Mouse (Mus musculus) adrenal gland, adult 18-20 months (tissue): ENCODE data around the gene Sys1. TPM values are rescaled to one million over a fixed set of nuclear protein-coding genes. Genes with fewer than 3 reads are reported as not detected.

Source experiments
- DNase-seq, 2 experiments: peaks; one replicate each; pipeline ENCODE4 v3.0.0; 2021 to 2022; ENCODE audit warnings: low spot score in 2 of 2
- total RNA-seq, 2 experiments: library from RNA; stranded (reverse); gene quantifications; 1 replicate in 1 of 2; 2 replicates in 1 of 2; pipeline ENCODE4 v1.2.3; 2021

Gene Sys1
- total RNA-seq, 2 experiments from 2014 or later, result 28.7 to 33.3 TPM

DNA sequence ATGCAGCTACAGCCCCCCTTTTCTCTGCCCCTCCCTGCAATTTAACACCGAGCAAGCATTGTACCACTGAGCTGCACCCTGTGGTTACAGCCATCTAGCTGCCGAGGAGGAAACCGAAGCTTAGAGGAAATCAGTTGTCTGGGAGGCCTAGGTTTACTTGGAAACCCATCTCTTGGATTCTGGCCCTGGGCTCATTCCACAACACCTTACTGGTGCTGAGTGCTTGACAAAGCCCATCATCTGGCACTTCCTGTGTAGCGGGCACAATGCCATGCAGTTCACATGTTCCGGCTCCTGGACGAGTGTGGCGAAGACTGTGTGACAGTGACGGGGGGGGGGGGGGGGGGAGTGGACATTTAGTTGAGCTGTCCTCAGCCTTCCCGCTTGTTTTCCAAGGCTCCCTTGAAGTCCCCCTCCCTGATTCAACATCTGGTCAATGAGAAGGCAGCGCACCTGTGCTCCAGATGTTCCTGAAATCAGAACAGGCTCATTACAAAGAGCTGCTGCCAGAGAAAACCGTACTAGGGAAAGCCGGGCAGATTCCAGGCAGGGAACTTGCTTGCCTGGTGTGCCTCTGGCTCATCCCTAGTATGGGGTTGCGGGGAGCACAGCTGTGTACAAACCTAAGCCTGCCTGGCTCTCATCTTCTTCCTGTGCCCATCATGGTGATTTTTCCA lies 4.6 kb upstream of the Sys1 start:
- DNase-seq, result no peak

- DNase-seq, result no peak
Observed at GRCm38 (mm10) chr2:164453047-164453757, 3.6 kb upstream of the Sys1 start.

- no peak for DNase-seq
Observed at GRCm38 (mm10) chr2:164453887-164454500, 2.8 kb upstream of the Sys1 start.

- DNase-seq, result peak in 1 of 2 experiments; percentile 70
Observed at GRCm38 (mm10) chr2:164454846-164455245, 1.9 kb upstream of the Sys1 start.

GRCm38 (mm10) chr2:164455421-164456190 lies 1.2 kb upstream of the Sys1 start:
- peak in 1 of 2 experiments; percentile 58 for DNase-seq

- DNase-seq, result no peak
Observed at GRCm38 (mm10) chr2:164456413-164456812, 351 bp upstream of the Sys1 start.

DNA sequence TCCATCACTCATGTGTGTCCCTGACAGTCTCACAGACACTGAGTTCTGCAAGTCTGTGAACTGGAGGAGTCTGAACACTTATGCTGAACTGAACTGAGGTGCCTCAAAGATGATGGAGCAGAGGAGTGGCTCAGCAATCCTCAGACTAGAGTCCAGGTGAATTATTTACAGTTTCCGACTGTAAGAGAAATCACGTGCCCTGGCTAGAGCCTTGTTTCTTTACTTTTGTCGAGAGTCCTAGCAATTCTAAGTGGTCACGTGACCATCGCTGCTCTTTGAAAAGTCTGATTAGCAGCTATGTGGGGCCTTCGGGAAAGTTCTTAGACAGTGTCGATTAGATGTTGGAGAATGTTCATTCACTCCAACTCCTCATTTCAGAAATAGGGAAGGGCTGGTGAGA lies 1.2 kb downstream of the Sys1 start:
- no peak for DNase-seq

- no peak for DNase-seq
Observed at GRCm38 (mm10) chr2:164458535-164458934, 1.8 kb downstream of the Sys1 start.

- DNase-seq, result peak; percentile 86 to 91
Observed at GRCm38 (mm10) chr2:164460745-164461551, 4.2 kb downstream of the Sys1 start, which contains the start of gene Gm20458. Gene Gm20458, plus strand, starts transcription at chr2:164460967.

DNA sequence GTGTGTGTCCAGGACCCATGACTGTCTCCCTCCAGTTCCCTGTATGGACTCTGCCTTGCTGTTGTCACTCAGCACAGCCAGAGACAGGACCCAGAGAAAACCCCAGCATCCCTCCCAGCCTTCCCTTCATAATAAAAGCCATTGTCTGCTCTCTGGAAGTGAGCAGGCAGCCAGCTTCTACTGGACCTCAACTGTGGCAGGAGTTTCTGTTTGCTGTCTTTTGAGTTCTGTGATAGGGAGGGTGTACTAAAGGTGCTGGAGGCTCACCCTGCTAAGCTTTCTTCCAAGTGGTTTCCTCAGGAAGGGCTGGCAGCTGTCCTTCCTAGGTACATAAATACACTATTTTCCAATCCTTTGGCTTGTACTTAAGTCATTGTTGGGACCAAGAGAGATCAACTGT lies 8.4 kb downstream of the Sys1 start:
- DNase-seq, result no peak

DNA sequence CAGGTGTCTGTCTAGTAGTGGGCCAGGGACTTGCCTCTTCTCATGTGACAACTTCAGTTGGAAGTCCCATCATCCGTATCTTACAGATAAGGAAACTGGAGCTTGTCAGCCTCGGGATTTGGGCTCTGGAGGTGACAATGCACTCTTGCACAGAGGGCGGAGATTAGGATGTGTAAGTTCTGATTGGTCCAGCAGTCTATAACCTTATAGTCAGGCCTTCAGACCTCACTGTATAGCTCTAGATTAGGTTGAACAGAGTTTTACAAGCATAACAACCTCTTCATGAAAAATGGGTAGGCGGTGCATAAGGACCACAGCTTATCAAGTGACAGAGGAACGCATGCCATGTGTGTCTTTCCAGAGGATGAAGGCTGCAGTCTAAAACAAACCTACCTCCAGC lies 10.0 kb downstream of the Sys1 start:
- DNase-seq, result no peak

DNA sequence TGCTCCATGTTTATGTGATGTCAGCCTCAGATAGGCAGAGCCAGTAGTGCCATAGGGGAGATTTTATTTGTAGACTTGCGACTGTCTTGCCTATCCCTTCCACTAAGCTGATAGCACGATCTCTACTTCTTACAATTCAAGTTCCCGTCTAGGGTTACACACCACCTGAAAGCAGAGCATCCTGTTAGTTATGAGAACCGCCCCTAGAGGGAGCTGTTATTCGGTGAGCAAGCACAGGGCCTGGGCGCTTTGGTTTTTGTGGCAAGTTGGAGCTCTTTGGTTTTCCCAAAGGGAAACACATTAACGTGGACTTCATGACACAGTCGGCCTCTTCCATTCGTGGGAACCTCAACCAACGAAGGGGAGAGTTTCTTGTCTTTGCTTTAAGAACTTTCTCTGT lies 13.5 kb downstream of the Sys1 start:
- DNase-seq, result peak in 1 of 2 experiments; percentile 50

- DNase-seq, result no peak
Observed at GRCm38 (mm10) chr2:164473624-164474023, 16.9 kb downstream of the Sys1 start, which contains the start of gene Trp53tg5. Gene Trp53tg5, minus strand, starts transcription at chr2:164473724.

- DNase-seq, result peak in 1 of 2 experiments; percentile 49
Observed at GRCm38 (mm10) chr2:164485681-164486257, 29.0 kb downstream of the Sys1 start, which contains the start of gene Dbndd2. Gene Dbndd2, plus strand, starts transcription at chr2:164486106.

GRCm38 (mm10) chr2:164486258-164487114 lies 29.7 kb downstream of the Sys1 start:
- peak; percentile 52 to 73 for DNase-seq

DNA sequence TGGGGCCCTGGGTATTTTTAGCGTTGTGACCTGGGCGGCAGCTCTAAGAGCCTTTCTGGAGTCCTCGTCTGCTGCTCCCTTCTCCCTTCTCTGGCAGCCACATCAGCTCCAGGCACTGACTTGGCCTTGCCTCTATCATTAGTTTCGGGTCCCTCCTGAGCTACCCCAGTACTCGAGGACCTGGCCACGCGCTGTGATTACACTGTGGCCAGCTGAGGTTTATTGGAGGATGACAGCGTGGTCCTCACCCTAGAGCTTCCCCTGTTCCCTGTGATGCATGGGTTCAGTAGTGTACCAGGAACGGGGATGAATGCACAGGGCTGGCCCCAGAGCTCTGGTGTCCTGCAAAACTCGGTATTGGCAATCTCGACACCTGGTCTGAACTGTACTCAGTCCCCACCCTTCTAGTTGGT lies 30.4 kb downstream of the Sys1 start:
- DNase-seq, result no peak

- no peak for DNase-seq
Observed at GRCm38 (mm10) chr2:164487812-164488211, 31.0 kb downstream of the Sys1 start.

- no peak for DNase-seq
Observed at GRCm38 (mm10) chr2:164494126-164494525, 37.4 kb downstream of the Sys1 start.

GRCm38 (mm10) chr2:164496331-164496730 lies 39.6 kb downstream of the Sys1 start:
- no peak for DNase-seq
